In the genomic region with DNA sequence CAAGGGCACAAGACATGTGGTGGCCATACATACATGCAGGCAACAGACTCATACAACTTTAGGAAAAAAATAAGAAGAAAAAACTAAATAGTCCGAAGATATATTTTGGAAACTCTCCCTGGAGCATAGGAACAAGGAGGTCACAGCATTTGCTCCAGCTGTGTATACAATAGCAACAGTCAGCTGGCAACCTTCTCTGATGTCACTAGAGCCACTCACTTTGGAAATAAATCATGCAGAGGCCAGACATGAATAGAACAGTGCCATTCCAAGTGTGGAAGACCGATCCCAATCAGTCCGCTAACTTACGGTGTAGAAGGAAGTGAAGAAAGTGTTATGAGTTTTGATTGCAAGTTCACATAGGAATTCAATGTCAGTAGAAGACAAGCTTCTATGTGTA, we compare ENCODE assay signal across 30 mouse cellular contexts.
DNase-seq lines count a peak whose midpoint lies in the region; ATAC-seq and TF ChIP-seq lines count a peak whose summit lies in the region.
"Had no signal": no experiment of that assay in that cellular context is flagged by ENCODE, and none has a peak within 500 bp of the region (broad histone marks: within the 10 kb centered on the region; RNA-seq: fewer than 3 reads in every experiment).

No protein-coding gene starts in this region.

- WGBS in kidney, adult 2 months: 57% methylated on average over 4 of the region's 4 CpGs
- 80% methylated on average over 4 of the region's 4 CpGs for WGBS in limb, embryonic 13.5 days
- WGBS in limb, embryonic 10.5 days: 90% methylated on average over 4 of the region's 4 CpGs
- 64% methylated on average over 4 of the region's 4 CpGs for WGBS in embryonic facial prominence, embryonic 14.5 days
- 62% methylated on average over 4 of the region's 4 CpGs for WGBS in limb, embryonic 14.5 days

- H3K27ac ChIP-seq in kidney, adult 2 months (ENCODE audit: insufficient read depth, low read depth, low read length): no peak overlapping the region
- H3K27ac ChIP-seq in limb, embryonic 13.5 days: no peak overlapping the region; the same call in 1 of the 2 replicates
- H3K27ac ChIP-seq in limb, embryonic 10.5 days: no peak overlapping the region
- no peak overlapping the region for H3K27ac ChIP-seq in embryonic facial prominence, embryonic 14.5 days (replicated peaks; ENCODE audit: low read depth, low read length)
- no peak overlapping the region for H3K27ac ChIP-seq in limb, embryonic 14.5 days (replicated peaks; ENCODE audit: low read depth, low read length)
- H3K27ac ChIP-seq: embryonic facial prominence, embryonic 12.5 days; hindbrain, embryonic 12.5 days; limb, embryonic 12.5 days; liver, embryonic 13.5 days; macrophage; midbrain, embryonic 10.5 days; midbrain, embryonic 15.5 days; neural tube, embryonic 15.5 days had no signal

- H3K9ac ChIP-seq in limb, embryonic 13.5 days: no peak overlapping the region
- no peak overlapping the region for H3K9ac ChIP-seq in embryonic facial prominence, embryonic 14.5 days (ENCODE audit: low read depth, low read length)
- no peak overlapping the region for H3K9ac ChIP-seq in limb, embryonic 14.5 days (ENCODE audit: low read depth, low read length, severe bottlenecking)
- H3K9ac ChIP-seq: embryonic facial prominence, embryonic 12.5 days; hindbrain, embryonic 12.5 days; limb, embryonic 12.5 days; liver, embryonic 13.5 days; midbrain, embryonic 15.5 days; neural tube, embryonic 15.5 days had no signal

- no peak for TF ChIP-seq POLR2A in kidney, adult 2 months (IDR thresholded peaks at IDR 0.05; ENCODE audit: low read depth, low read length)
- TF ChIP-seq POLR2A in limb, embryonic 14.5 days (IDR thresholded peaks at IDR 0.05; ENCODE audit: borderline replicate concordance, extremely low read depth, insufficient read depth, insufficient read length): no peak

- no peaks in the 10 kb centered on the region for H3K36me3 ChIP-seq in kidney, adult 2 months (ENCODE audit: control insufficient read depth, insufficient read depth, low read length)
- H3K36me3 ChIP-seq in limb, embryonic 13.5 days: no peaks in the 10 kb centered on the region
- no peaks in the 10 kb centered on the region for H3K36me3 ChIP-seq in limb, embryonic 10.5 days
- no peaks in the 10 kb centered on the region for H3K36me3 ChIP-seq in embryonic facial prominence, embryonic 14.5 days (ENCODE audit: control insufficient read depth, insufficient read depth, low read length)
- no peaks in the 10 kb centered on the region for H3K36me3 ChIP-seq in limb, embryonic 14.5 days (ENCODE audit: control insufficient read depth, insufficient read depth, low read length)
- H3K36me3 ChIP-seq: embryonic facial prominence, embryonic 12.5 days; hindbrain, embryonic 12.5 days; limb, embryonic 12.5 days; liver, embryonic 13.5 days; midbrain, embryonic 10.5 days; midbrain, embryonic 15.5 days; neural tube, embryonic 15.5 days had no signal

- H3K4me2 ChIP-seq in limb, embryonic 13.5 days (replicated peaks): no peak overlapping the region
- peak overlapping the region; percentile 32; the same call in 1 of the 2 replicates for H3K4me2 ChIP-seq in embryonic facial prominence, embryonic 14.5 days (ENCODE audit: low read depth, low read length)
- H3K4me2 ChIP-seq in limb, embryonic 14.5 days (replicated peaks; ENCODE audit: low read depth, low read length, severe bottlenecking): no peak overlapping the region
- H3K4me2 ChIP-seq: embryonic facial prominence, embryonic 12.5 days; heart, embryonic 11.5 days; hindbrain, embryonic 12.5 days; limb, embryonic 12.5 days; liver, embryonic 13.5 days; midbrain, embryonic 15.5 days had no signal

- intact Hi-C loops in left cerebral cortex, postnatal 36 days (cut with DNase I): no loop called here

- no peaks in the 10 kb centered on the region for H3K27me3 ChIP-seq in kidney, adult 2 months (replicated peaks; ENCODE audit: control insufficient read depth, insufficient read depth, low read length)
- no peaks in the 10 kb centered on the region for H3K27me3 ChIP-seq in limb, embryonic 13.5 days
- no peaks in the 10 kb centered on the region for H3K27me3 ChIP-seq in limb, embryonic 10.5 days (ENCODE audit: low read depth, poor library complexity, severe bottlenecking)
- no peaks in the 10 kb centered on the region for H3K27me3 ChIP-seq in embryonic facial prominence, embryonic 14.5 days (replicated peaks; ENCODE audit: control insufficient read depth, insufficient read depth, low read length)
- no peaks in the 10 kb centered on the region for H3K27me3 ChIP-seq in limb, embryonic 14.5 days (ENCODE audit: control insufficient read depth, insufficient read depth, low read length)
- H3K27me3 ChIP-seq: embryonic facial prominence, embryonic 12.5 days; hindbrain, embryonic 12.5 days; limb, embryonic 12.5 days; liver, embryonic 13.5 days; midbrain, embryonic 15.5 days; neural tube, embryonic 15.5 days had no signal

- TF ChIP-seq CTCF in kidney, adult 2 months (conservative IDR thresholded peaks at IDR 0.05; ENCODE audit: insufficient read depth, insufficient read length, low read depth, low read length): no peak

- no peaks in the 10 kb centered on the region for H3K9me3 ChIP-seq in limb, embryonic 13.5 days
- no peaks in the 10 kb centered on the region for H3K9me3 ChIP-seq in limb, embryonic 10.5 days (replicated peaks)
- H3K9me3 ChIP-seq in embryonic facial prominence, embryonic 14.5 days (ENCODE audit: control insufficient read depth, low read length): no peaks in the 10 kb centered on the region
- H3K9me3 ChIP-seq in limb, embryonic 14.5 days (ENCODE audit: control insufficient read depth, low read length): no peaks in the 10 kb centered on the region
- H3K9me3 ChIP-seq: embryonic facial prominence, embryonic 12.5 days; hindbrain, embryonic 12.5 days; limb, embryonic 12.5 days; liver, embryonic 13.5 days; midbrain, embryonic 10.5 days; midbrain, embryonic 15.5 days; neural tube, embryonic 15.5 days had no signal

- DNase-seq in kidney, adult 2 months: peak; percentile 5
- no peak for DNase-seq in kidney, adult 8-10 months
- no peak for DNase-seq in limb, embryonic 10.5 days (ENCODE audit: low spot score)
- DNase-seq in embryonic facial prominence, embryonic 14.5 days (ENCODE audit: low spot score): peak; percentile 53
- peak; percentile 52 for DNase-seq in limb, embryonic 14.5 days (ENCODE audit: low spot score)
- no peak for DNase-seq in left cerebral cortex, postnatal 36 days (ENCODE audit: low spot score in 2 of 2)
- DNase-seq: adrenal gland, postnatal 14 days; cerebellum, adult 11 months; cerebellum, adult 9-10 months; cerebellum, postnatal 36 days; gastrocnemius, postnatal 14 days; heart, adult 11 months; heart, postnatal 36 days; liver, embryonic 13.5 days; lung, adult 2 months; retina, postnatal 1 day; right cerebral cortex, postnatal 14 days had no signal

- H3K4me1 ChIP-seq in kidney, adult 2 months (ENCODE audit: control insufficient read depth, insufficient read depth, low read length): no peaks in the 10 kb centered on the region
- H3K4me1 ChIP-seq in limb, embryonic 13.5 days: peaks cover 27% of the 10 kb centered on the region
- H3K4me1 ChIP-seq in limb, embryonic 10.5 days: peaks cover 23% of the 10 kb centered on the region
- H3K4me1 ChIP-seq in embryonic facial prominence, embryonic 14.5 days (ENCODE audit: control insufficient read depth, insufficient read depth, low read length): peaks cover 22% of the 10 kb centered on the region
- H3K4me1 ChIP-seq in limb, embryonic 14.5 days (ENCODE audit: control insufficient read depth, insufficient read depth, low read length): peaks cover 30% of the 10 kb centered on the region
- H3K4me1 ChIP-seq: liver, embryonic 13.5 days; midbrain, embryonic 15.5 days; neural tube, embryonic 15.5 days had no signal

- peak; percentile 38; the same call in 1 of the 2 replicates for ATAC-seq in limb, embryonic 13.5 days (ENCODE audit: low FRiP score, low read depth)
- no peak for ATAC-seq in embryonic facial prominence, embryonic 14.5 days (ENCODE audit: low read depth)
- ATAC-seq in limb, embryonic 14.5 days (ENCODE audit: low FRiP score, low read depth): 0 out of 2 replicates have a peak, but pooled peaks have one; percentile 46
- ATAC-seq in megakaryocyte-erythroid progenitor cell, adult 5-6 weeks (replicated peaks; ENCODE audit: low FRiP score, low TSS enrichment, poor library complexity, severe bottlenecking): no peak
- ATAC-seq: CD4-positive, CD25-positive, alpha-beta regulatory T cell, adult 4 months; forebrain, embryonic 14.5 days; intestine, embryonic 16.5 days; midbrain, embryonic 15.5 days had no signal

- H3K4me3 ChIP-seq in kidney, adult 2 months (ENCODE audit: insufficient read depth, low read depth, low read length): no peak overlapping the region
- no peak overlapping the region for H3K4me3 ChIP-seq in limb, embryonic 13.5 days
- no peak overlapping the region for H3K4me3 ChIP-seq in limb, embryonic 10.5 days
- no peak overlapping the region for H3K4me3 ChIP-seq in embryonic facial prominence, embryonic 14.5 days (ENCODE audit: low read depth, low read length)
- no peak overlapping the region for H3K4me3 ChIP-seq in limb, embryonic 14.5 days (replicated peaks; ENCODE audit: low read length)
- H3K4me3 ChIP-seq: embryonic facial prominence, embryonic 12.5 days; hindbrain, embryonic 12.5 days; limb, embryonic 12.5 days; liver, embryonic 13.5 days; midbrain, embryonic 10.5 days; midbrain, embryonic 15.5 days; neural tube, embryonic 15.5 days had no signal

Comparison
In these comparisons a context has a peak if more than half of its experiments do, and no peak if none do; other contexts are left out.
1. DNase-seq: peak in kidney, adult 2 months (single experiment), embryonic facial prominence, embryonic 14.5 days (single experiment) and limb, embryonic 14.5 days (single experiment); none in kidney, adult 8-10 months (0 of 2), limb, embryonic 10.5 days (single experiment) and left cerebral cortex, postnatal 36 days (0 of 2).
2. ATAC-seq: peak in limb, embryonic 13.5 days (single experiment) and limb, embryonic 14.5 days (single experiment); none in embryonic facial prominence, embryonic 14.5 days (single experiment) and megakaryocyte-erythroid progenitor cell, adult 5-6 weeks (single experiment).